Mouse (Mus musculus) neural tube, embryonic 13.5 days (tissue): Measurements from ENCODE around the gene Ubb. TPM values are rescaled to one million over a fixed set of nuclear protein-coding genes. Genes with fewer than 3 reads are reported as not detected.
A peak's percentile ranks its signal among the peaks of the same experiment; 100 is the strongest.

ENCODE experiments used
- ATAC-seq: fragments of 200-750 bp; cut with Nextera tagmentation; 2 replicates; pipeline ENCODE4 v1.8.0; 2017; ENCODE audit warnings: low read depth, mild to moderate bottlenecking, moderate TSS enrichment, moderate library complexity
- H3K27ac ChIP-seq: fragments of 300-500 bp; sonication (generic); replicated peaks from 2 replicates; pipeline ENCODE4 v1.5.1; 2015; ENCODE audit warnings: moderate library complexity, mild to moderate bottlenecking, inconsistent platforms
- H3K27me3 ChIP-seq: fragments of 300-500 bp; sonication (generic); 2 replicates; pipeline ENCODE4 v1.6.1; 2015; ENCODE audit warnings: mild to moderate bottlenecking, inconsistent platforms
- H3K36me3 ChIP-seq: fragments of 300-500 bp; sonication (generic); 2 replicates; pipeline ENCODE4 v1.6.1; 2015; ENCODE audit warnings: mild to moderate bottlenecking, inconsistent platforms
- H3K4me1 ChIP-seq: fragments of 300-500 bp; sonication (generic); replicated peaks from 2 replicates; pipeline ENCODE4 v1.6.1; 2015; ENCODE audit warnings: inconsistent platforms
- H3K4me2 ChIP-seq: fragments of 300-500 bp; sonication (generic); 2 replicates; pipeline ENCODE4 v1.6.1; 2015; ENCODE audit warnings: inconsistent platforms, mild to moderate bottlenecking, moderate library complexity
- H3K4me3 ChIP-seq: fragments of 300-500 bp; sonication (generic); 2 replicates; pipeline ENCODE4 v1.5.1; 2015; ENCODE audit warnings: mild to moderate bottlenecking, inconsistent platforms
- H3K9ac ChIP-seq: fragments of 300-500 bp; sonication (generic); 2 replicates; pipeline ENCODE4 v1.6.1; 2015; ENCODE audit warnings: moderate library complexity, mild to moderate bottlenecking, inconsistent platforms
- H3K9me3 ChIP-seq: fragments of 300-500 bp; sonication (generic); 2 replicates; pipeline ENCODE4 v1.6.1; 2016; ENCODE audit warnings: inconsistent platforms
- WGBS: fragments of 180-500 bp; shearing (Covaris S2); methylation state at CpG from one replicate; pipeline ENCODE4 v1.1.7; 2015; 5-methylcytosine and 5-hydroxymethylcytosine counted together
- polyA plus RNA-seq: library from polyadenylated mRNA; unstranded; fragments of >200 nt; fragmentation: Nextera tagmentation; extraction: Ambion mirVana; gene quantifications from 2 replicates; pipeline ENCODE4 v1.2.1, GENCODE M21; 2015

The Ubb gene
- polyA plus RNA-seq, 1 experiment from 2014 or later = 4,558 TPM

DNA sequence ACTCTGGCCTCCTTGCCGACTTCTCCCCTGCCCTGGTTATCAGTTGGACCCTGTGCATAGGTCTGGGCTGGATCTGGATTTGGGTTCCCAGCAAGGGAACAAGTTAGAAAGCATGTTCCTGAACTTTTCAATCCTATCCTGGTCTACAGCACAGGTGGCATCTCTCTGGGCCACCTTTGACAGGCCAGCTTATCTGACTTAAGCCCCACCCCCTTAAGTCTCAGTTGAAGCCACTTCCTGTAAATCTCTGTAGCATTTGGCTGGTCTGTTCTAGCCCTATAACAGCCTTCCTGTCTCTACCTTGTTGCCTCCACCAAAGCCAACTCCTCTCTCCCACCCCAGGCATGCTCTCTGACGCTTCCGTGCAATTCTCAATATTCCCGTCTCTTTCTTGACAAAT, 47.6 kb downstream of the Ubb start:
- Histone ChIP-seq H3K36me3 (no peaks in the 10 kb centered on the region), H3K4me3 (no peak overlapping the region), H3K9ac (no peak overlapping the region), H3K9me3 (no peaks in the 10 kb centered on the region), H3K27me3 (no peaks in the 10 kb centered on the region), H3K27ac (no peak overlapping the region), H3K4me1 (peaks cover 18% of the 10 kb centered on the region), H3K4me2 (no peak overlapping the region)
- 85% methylated on average over 4 of the region's 4 CpGs for WGBS
- no peak for ATAC-seq

DNA sequence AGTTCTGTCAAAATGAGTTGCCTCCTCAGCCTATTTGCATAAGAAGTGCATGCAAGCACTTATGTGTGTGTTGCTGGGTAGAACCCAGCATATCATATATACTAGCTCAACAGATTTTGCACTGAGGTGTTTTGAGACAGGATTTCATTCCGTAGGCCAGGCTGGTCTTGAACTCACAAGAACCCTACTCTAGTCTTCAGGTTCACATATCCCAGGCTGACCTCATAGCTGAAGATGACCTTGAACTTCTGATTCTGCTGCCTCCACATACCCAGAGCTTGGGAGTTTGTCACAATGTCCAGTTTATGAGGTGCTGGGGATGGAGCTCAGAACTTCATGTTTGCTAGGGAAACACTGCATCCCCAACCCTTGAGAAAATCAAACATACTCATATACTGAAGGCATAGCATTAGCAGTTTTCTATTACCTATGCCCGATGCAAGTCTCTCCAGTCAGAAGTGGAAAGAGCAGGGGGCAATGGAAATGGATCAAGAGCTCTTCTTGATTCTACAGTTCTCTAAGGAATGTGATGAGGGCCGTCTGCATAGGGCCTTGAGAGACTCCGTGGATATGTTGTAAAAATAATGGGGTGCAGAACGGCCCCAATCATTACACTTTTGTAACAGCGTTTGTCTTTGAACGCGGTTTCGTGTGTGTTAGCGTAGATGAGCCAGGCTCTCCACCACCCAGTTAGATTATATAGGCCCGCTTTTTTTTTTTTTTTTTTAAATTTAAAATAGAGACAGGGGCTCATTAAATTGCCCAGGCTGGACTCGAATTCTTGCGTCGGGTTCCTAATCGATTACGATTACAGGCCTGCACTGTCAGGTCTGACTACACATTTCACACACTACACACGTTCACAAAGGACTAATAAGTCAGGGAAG, 51.0 kb downstream of the Ubb start:
- Histone ChIP-seq H3K27ac (peak overlapping the region; percentile 95), H3K27me3 (no peaks in the 10 kb centered on the region), H3K36me3 (peaks cover 30% of the 10 kb centered on the region), H3K9ac (peak overlapping the region; percentile 68), H3K4me1 (peaks cover 52% of the 10 kb centered on the region), H3K4me2 (peak overlapping the region; percentile 96), H3K4me3 (peak overlapping the region; percentile 94), H3K9me3 (no peaks in the 10 kb centered on the region)
- peak; percentile 16; the same call in 1 of the 2 replicates for ATAC-seq
- WGBS = 10% methylated on average over 17 of the region's 17 CpGs

Other genes with a start within 250 kb of the Ubb start
- 7.7 and 9.5 TPM in 2 replicates for gene Pigl, start 92.7 kb upstream of the Ubb start, polyA plus RNA-seq
- 185 and 190 TPM in 2 replicates for gene Ncor1, start 92.6 kb upstream of the Ubb start, polyA plus RNA-seq
- gene Cenpv, start 11.9 kb upstream of the Ubb start, polyA plus RNA-seq = 52.2 and 62.6 TPM in 2 replicates
- 23.1 and 25.0 TPM in 2 replicates for gene Trpv2, start 23.3 kb downstream of the Ubb start, polyA plus RNA-seq
- gene Lrrc75a, start 97.4 kb downstream of the Ubb start, polyA plus RNA-seq = 8.5 and 8.9 TPM in 2 replicates
- gene Mmgt2, start 97.5 kb downstream of the Ubb start, polyA plus RNA-seq = 21.4 and 25.6 TPM in 2 replicates
- gene Zfp287, start 180.7 kb downstream of the Ubb start, polyA plus RNA-seq = 18.7 and 18.9 TPM in 2 replicates
- not detected in 2 replicates for gene Gm10428, start 201.9 kb downstream of the Ubb start, polyA plus RNA-seq
- 30.2 and 34.5 TPM in 2 replicates for gene Zfp286, start 238.3 kb downstream of the Ubb start, polyA plus RNA-seq